Comparison of ENCODE assay signal across 8 mouse cellular contexts in the genomic region with DNA sequence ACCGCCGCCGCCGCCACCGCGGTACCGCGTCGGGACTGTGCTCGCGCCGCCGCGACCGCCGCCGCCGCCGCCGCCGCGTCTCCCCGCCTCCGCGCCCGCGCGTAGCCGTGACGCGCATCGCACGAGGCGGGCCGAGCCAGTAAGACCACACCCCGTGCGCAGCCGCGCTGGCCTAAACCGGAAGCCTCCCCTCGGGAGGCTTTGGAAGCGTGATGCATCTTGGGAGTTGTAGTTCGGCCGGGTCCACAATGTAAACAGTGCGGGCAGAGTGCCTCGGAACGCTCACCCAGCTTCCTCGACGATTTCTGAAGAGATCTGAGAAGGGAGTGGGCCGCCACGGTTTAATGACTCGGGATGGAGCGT. TPM values are rescaled to one million over a fixed set of nuclear protein-coding genes. Genes with fewer than 3 reads are reported as not detected.
DNase-seq lines count a peak whose midpoint lies in the region; ATAC-seq and TF ChIP-seq lines count a peak whose summit lies in the region.

No protein-coding gene starts in this region.

- intact Hi-C loops in left cerebral cortex, adult 2 months (cut with DNase I), result no loop called here

- H3K4me3 ChIP-seq in hindbrain, postnatal 0 days (ENCODE audit: low read length), result peak overlapping the region; percentile 84
- peak overlapping the region; percentile 83 for H3K4me3 ChIP-seq in left cerebral cortex, adult 2 months

- peak; percentile 97 for DNase-seq in T-cell, adult 2 months (ENCODE audit: low spot score)
- peak; percentile 95 for DNase-seq in cerebellum, postnatal 36 days
- DNase-seq in gastrocnemius, adult 18-20 months (ENCODE audit: low spot score), result peak; percentile 94
- peak; percentile 100 for DNase-seq in hindbrain, postnatal 0 days (ENCODE audit: low spot score)
- DNase-seq in left cerebral cortex, adult 2 months (ENCODE audit: extremely low spot score in 1 of 2, low spot score in 2 of 2), result peak; percentile 94 to 95
- peak; percentile 95 to 97 for DNase-seq in right cerebral cortex, adult 2 months (ENCODE audit: low spot score in 2 of 2)
- DNase-seq in urinary bladder, postnatal 14 days (ENCODE audit: low spot score), result peak; percentile 96

- H3K27me3 ChIP-seq in hindbrain, postnatal 0 days (ENCODE audit: insufficient read depth, low read length), result no peaks in the 10 kb centered on the region

- peak overlapping the region; percentile 78 for H3K4me2 ChIP-seq in hindbrain, postnatal 0 days (ENCODE audit: low read depth, low read length)

- peak overlapping the region; percentile 87 for H3K9ac ChIP-seq in hindbrain, postnatal 0 days (replicated peaks; ENCODE audit: low read length)

- peaks cover 13% of the 10 kb centered on the region for H3K4me1 ChIP-seq in hindbrain, postnatal 0 days (ENCODE audit: insufficient read depth, low read length)

- no peaks in the 10 kb centered on the region for H3K9me3 ChIP-seq in hindbrain, postnatal 0 days (ENCODE audit: low read length)

- peak overlapping the region; percentile 92 for H3K27ac ChIP-seq in hindbrain, postnatal 0 days
- peak overlapping the region; percentile 93 for H3K27ac ChIP-seq in left cerebral cortex, adult 2 months

- ATAC-seq in hindbrain, postnatal 0 days, result peak; percentile 99
- ATAC-seq in megakaryocyte, adult 5-6 weeks (ENCODE audit: poor library complexity, severe bottlenecking), result peak; percentile 94

- no peaks in the 10 kb centered on the region for H3K36me3 ChIP-seq in hindbrain, postnatal 0 days (ENCODE audit: insufficient read depth, low read length)

- TF ChIP-seq CTCF in hindbrain, postnatal 0 days (IDR thresholded peaks at IDR 0.05; ENCODE audit: low read depth), result no peak
- TF ChIP-seq CTCF in left cerebral cortex, adult 2 months (IDR thresholded peaks at IDR 0.05), result no peak

- WGBS in hindbrain, postnatal 0 days, result under 1% methylated on average over 39 of the region's 53 CpGs

RNA-seq across cellular contexts. Expression of gene Adipor2, which starts 28.9 kb away (rescaled TPM):
- 10 to 100 TPM; 89.2 to 93.1 TPM for total RNA-seq in gastrocnemius, adult 18-20 months (2021)
- total RNA-seq in hindbrain, postnatal 0 days (2014; rRNA removed), result 40.9 and 41.8 TPM in 2 replicates
- polyA plus RNA-seq in hindbrain, postnatal 0 days (2015; fragmentation: Nextera tagmentation; extraction: Ambion mirVana), result 30.8 and 32.2 TPM in 2 replicates
- total RNA-seq in left cerebral cortex, adult 2 months (2021), result 10 to 100 TPM; 39.9 to 40.9 TPM
- 64.1 and 69.9 TPM in 2 replicates for total RNA-seq in megakaryocyte, adult 5-6 weeks (2015)
- total RNA-seq in megakaryocyte, adult 5-6 weeks (2017), result 94.1 and 98.6 TPM in 2 replicates

RNA-seq across cellular contexts. Expression of gene Lrtm2, which starts 58.1 kb away (rescaled TPM):
- 1 to 10 TPM in 1 of 2 experiments, under 1 TPM in 1; 0.33 to 2.4 TPM for total RNA-seq in gastrocnemius, adult 18-20 months (2021)
- total RNA-seq in hindbrain, postnatal 0 days (2014; rRNA removed), result 37.5 and 44.4 TPM in 2 replicates
- polyA plus RNA-seq in hindbrain, postnatal 0 days (2015; fragmentation: Nextera tagmentation; extraction: Ambion mirVana), result 15.2 and 16.3 TPM in 2 replicates
- 10 to 100 TPM; 60.5 to 63.9 TPM for total RNA-seq in left cerebral cortex, adult 2 months (2021)
- 0.23 TPM in 1 of 2 replicates, not detected in the other for total RNA-seq in megakaryocyte, adult 5-6 weeks (2015)
- not detected in 2 replicates for total RNA-seq in megakaryocyte, adult 5-6 weeks (2017)

Comparison
In these comparisons a context has a peak if more than half of its experiments do, and no peak if none do; other contexts are left out.
1. Peak in every context shown above with its lines: DNase-seq, ATAC-seq, H3K4me3 ChIP-seq and H3K27ac ChIP-seq.
2. RNA of gene Lrtm2, which starts 58.1 kb away (total RNA-seq): 60.5 to 63.9 TPM in left cerebral cortex, adult 2 months and 37.5 to 44.4 TPM in hindbrain, postnatal 0 days; 0.33 to 2.4 TPM in gastrocnemius, adult 18-20 months and 0.23 TPM in megakaryocyte, adult 5-6 weeks; every median in the first group is over 10 times any median in the second.